Mouse (Mus musculus) liver, embryonic 14.5 days (tissue): ENCODE measurements around the gene Plaur.

Source experiments
- CTCF ChIP-seq: IDR thresholded peaks from 2 replicates; pipeline ENCODE4 v1.5.1; 2016; ENCODE audit warnings: antibody characterized with exemption, low read depth, control low read depth
- EP300 ChIP-seq: IDR thresholded peaks from 2 replicates; pipeline ENCODE4 v1.6.1; 2016; ENCODE audit warnings: antibody characterized with exemption, low read depth

DNA sequence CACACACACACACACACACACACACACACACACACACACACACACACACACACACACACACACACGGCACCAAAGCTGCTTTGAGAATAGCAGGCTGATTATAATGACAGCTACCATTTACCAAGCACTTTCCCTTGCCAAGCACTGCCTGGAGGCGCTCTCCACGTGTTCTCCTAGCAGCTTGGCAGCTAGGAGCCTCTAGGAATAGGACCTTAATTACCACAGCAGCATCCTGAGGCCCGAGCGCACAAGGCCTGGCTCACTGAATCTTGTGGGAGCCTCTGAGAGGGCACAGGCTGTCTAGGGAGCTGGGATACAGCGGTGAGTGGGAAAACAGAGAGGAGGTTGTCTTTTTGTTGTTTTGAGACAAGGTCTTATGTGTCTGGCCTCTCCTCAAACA is 55.4 kb downstream of the Plaur start:
- TF ChIP-seq CTCF (no peak), EP300 (no peak)
